Mouse (Mus musculus): ENCODE data around the gene Gm13199. TPM values are rescaled to one million over a fixed set of nuclear protein-coding genes. Genes with fewer than 3 reads are reported as not detected.

Gene Gm13199
- 1.1 and 1.4 TPM in 2 replicates for polyA plus RNA-seq (2015; fragmentation: Nextera tagmentation; extraction: Ambion mirVana)

GRCm38 (mm10) chr2:5862834-5863233 is at the start of gene Gm13199:
TSS of gene Gm13199 (minus strand) at chr2:5862934.
- H3K27ac ChIP-seq: no peak within 1 kb of the TSS
- no peaks in the 10 kb centered on the region for H3K9me3 ChIP-seq
- H3K36me3 ChIP-seq (replicated peaks): peaks cover 18% of the 10 kb centered on the region
- no peak within 1 kb of the TSS for H3K4me2 ChIP-seq
- ATAC-seq (replicated peaks): no peak
- H3K9ac ChIP-seq: no peak within 1 kb of the TSS
- H3K4me3 ChIP-seq: no peak within 1 kb of the TSS
- H3K27me3 ChIP-seq (replicated peaks): no peaks in the 10 kb centered on the region
- H3K4me1 ChIP-seq: no peaks in the 10 kb centered on the region
- 93% methylated on average over 3 of the region's 3 CpGs for whole genome bisulfite sequencing

DNA sequence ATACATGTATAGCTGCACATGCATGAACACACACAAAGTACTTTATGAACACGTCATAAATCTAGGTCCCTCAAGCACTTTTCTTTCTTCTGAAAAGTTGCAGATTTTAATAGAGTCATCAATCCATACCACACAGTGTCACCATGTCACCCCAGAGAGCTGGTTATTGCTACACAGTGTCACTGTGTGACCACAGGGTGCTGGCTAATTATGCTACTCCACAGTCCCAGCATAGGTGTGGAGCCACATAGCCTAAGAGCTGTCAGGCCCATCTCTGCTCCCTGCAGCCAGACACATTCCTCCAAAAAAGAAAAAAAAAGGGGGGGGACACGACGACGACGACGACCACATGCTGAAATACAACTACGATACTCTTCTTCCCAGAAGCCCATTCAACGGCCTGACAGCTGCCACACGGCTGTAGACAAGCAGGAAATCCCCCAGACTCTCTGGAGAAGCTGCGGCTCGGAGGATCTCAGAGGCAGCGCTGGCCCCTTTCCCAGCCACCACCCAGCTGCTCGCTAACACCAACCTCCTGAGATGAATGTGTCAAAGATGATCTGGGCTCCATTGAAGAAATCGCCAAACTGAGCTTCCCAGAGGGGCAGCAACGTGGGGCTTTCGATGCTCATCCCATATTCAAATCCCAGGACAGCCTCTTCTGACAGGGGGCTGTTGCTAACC is 48.7 kb upstream of the Gm13199 start:
- Histone ChIP-seq H3K4me2 (no peak overlapping the region), H3K4me3 (no peak overlapping the region), H3K36me3 (replicated peaks) (no peaks in the 10 kb centered on the region; the same call in 1 of the 2 replicates), H3K9me3 (no peaks in the 10 kb centered on the region), H3K27ac (no peak overlapping the region), H3K4me1 (no peaks in the 10 kb centered on the region), H3K27me3 (replicated peaks) (no peaks in the 10 kb centered on the region), H3K9ac (no peak overlapping the region)
- ATAC-seq (replicated peaks): 0 out of 2 replicates have a peak, but pooled peaks have one; percentile 48
- WGBS: 38% methylated on average over 16 of the region's 16 CpGs

GRCm38 (mm10) chr2:5906625-5907024 is 43.9 kb upstream of the Gm13199 start:
- H3K27ac ChIP-seq: no peak overlapping the region
- no peaks in the 10 kb centered on the region for H3K9me3 ChIP-seq
- no peaks in the 10 kb centered on the region for H3K27me3 ChIP-seq (replicated peaks)
- no peak overlapping the region for H3K4me3 ChIP-seq
- H3K9ac ChIP-seq: no peak overlapping the region
- peaks cover 6% of the 10 kb centered on the region; the same call in 1 of the 2 replicates for H3K36me3 ChIP-seq (replicated peaks)
- ATAC-seq (replicated peaks): no peak
- no peak overlapping the region for H3K4me2 ChIP-seq
- 52% methylated on average over 3 of the region's 3 CpGs for WGBS
- H3K4me1 ChIP-seq: no peaks in the 10 kb centered on the region

DNA sequence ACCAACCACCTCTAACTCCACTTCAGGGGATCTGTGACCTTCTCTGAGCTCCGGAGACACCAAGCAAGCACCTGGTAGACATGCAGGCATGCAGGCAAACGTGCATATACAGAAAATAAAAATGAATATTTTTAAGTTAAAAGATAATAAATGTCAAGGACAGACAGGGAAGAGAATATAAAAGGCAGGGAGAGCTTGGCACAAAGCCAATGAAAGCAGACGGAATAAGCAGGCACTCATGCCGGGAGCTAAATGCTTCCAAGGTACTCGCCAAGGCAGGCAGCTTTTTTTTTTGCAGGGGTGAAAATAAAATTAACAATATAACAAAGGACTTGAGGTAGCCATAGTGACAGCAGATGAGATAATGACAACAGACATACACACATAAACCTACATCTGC is 43.4 kb upstream of the Gm13199 start:
- no peaks in the 10 kb centered on the region for H3K9me3 ChIP-seq
- WGBS: 46% methylated on average over 5 of the region's 5 CpGs
- ATAC-seq (replicated peaks): no peak
- H3K27me3 ChIP-seq (replicated peaks): no peaks in the 10 kb centered on the region
- peaks cover 6% of the 10 kb centered on the region; the same call in 1 of the 2 replicates for H3K36me3 ChIP-seq (replicated peaks)
- no peaks in the 10 kb centered on the region for H3K4me1 ChIP-seq
- no peak overlapping the region for H3K4me3 ChIP-seq
- H3K4me2 ChIP-seq: no peak overlapping the region
- no peak overlapping the region for H3K27ac ChIP-seq
- no peak overlapping the region for H3K9ac ChIP-seq

DNA sequence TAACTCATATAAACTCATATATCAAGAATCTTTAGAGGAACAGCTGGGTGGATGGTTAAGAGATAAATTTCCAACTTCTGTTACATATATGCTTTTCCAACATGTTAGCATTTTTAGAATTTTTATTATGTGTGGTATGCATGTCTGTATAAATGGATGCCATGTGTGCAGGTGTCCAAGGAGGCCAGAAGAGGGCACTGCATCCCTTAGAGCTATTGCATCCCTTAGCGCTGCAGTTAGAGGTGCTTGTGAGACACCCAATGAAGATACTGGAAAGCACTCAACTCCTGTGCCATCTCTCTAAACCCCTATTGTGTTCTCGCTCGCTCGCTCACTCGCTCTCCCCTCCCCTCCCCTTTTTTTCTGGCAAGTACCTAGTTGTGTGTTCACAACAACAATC is 37.4 kb upstream of the Gm13199 start:
- no peaks in the 10 kb centered on the region for H3K9me3 ChIP-seq
- 58% methylated on average over 5 of the region's 5 CpGs for WGBS
- H3K4me3 ChIP-seq: no peak overlapping the region
- peaks cover 16% of the 10 kb centered on the region; the same call in 1 of the 2 replicates for H3K36me3 ChIP-seq (replicated peaks)
- no peak overlapping the region for H3K4me2 ChIP-seq
- no peak overlapping the region for H3K27ac ChIP-seq
- H3K9ac ChIP-seq: no peak overlapping the region
- H3K4me1 ChIP-seq: no peaks in the 10 kb centered on the region
- ATAC-seq (replicated peaks): no peak
- no peaks in the 10 kb centered on the region for H3K27me3 ChIP-seq (replicated peaks)

DNA sequence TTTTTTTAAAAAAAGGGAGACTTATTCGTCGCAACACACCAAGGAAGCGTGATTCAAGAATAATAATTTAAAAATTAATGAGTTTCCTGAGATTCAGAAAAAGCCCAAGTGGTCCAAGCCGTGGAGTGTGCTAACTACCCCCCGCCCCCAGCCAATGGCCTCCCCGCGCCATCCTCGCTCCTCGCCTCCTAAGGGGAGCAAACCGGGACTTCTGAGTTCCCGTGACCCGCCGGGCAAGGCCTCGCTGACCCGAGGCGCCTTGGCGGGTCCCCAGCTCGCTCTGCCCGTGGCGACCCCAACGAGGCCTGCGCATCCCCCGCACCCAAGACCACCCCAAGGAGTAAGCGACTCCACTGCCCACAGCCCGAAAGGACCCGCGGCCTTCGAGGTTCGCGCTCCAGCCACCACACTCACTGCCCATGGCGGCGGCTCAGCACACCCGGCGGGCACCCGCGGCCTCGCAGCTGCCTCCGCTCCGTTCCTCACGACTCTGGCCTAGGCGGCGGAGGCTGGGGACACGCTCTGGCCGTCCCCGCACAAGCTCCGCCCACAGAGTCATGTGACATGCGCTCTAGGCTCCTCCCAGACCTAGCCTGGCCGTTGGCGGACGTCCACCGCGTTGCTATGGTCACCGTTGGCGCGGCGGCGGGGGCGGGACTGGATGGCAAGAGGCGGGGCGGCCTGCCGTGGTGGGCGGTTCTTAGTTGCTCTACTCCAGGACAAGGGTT is 32.3 kb upstream of the Gm13199 start, which contains the start of gene Sec61a2:
Gene Sec61a2, minus strand, starts transcription at position 590 of the 728 bp plus-strand sequence.
- peak within 1 kb of the TSS; percentile 53 for H3K4me2 ChIP-seq
- H3K9me3 ChIP-seq: no peaks in the 10 kb centered on the region
- H3K4me3 ChIP-seq: peak within 1 kb of the TSS; percentile 83
- peaks cover 11% of the 10 kb centered on the region for H3K4me1 ChIP-seq
- peak; percentile 99 for ATAC-seq (replicated peaks)
- peaks cover 9% of the 10 kb centered on the region; the same call in 1 of the 2 replicates for H3K36me3 ChIP-seq (replicated peaks)
- H3K27ac ChIP-seq: peak within 1 kb of the TSS; percentile 82
- H3K9ac ChIP-seq: peak within 1 kb of the TSS; percentile 90
- no peaks in the 10 kb centered on the region for H3K27me3 ChIP-seq (replicated peaks)
- WGBS: under 1% methylated on average over 62 of the region's 62 CpGs

DNA sequence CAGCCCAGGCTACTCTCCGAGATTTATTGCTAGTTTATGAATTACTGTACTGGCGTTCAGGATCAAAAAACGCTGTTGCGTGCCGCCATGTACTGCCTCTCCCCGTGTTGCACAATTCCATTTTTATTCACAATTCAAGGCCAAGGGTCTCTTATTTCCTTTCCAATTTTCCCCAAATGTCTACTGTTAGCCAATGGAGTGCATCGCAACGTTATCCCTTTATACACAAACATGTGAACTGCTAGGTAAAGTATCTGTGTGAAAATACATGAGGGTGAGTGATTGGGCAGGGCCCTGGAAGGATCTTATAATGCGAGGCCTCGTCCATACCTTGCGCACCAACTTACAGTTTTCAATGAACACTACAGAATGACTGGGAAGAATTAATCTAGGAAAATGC is 31.6 kb upstream of the Gm13199 start:
- Histone ChIP-seq H3K9ac (peak overlapping the region; percentile 90; the same call in 1 of the 2 replicates), H3K4me1 (peaks cover 11% of the 10 kb centered on the region), H3K9me3 (no peaks in the 10 kb centered on the region), H3K4me3 (peak overlapping the region; percentile 83), H3K27ac (no peak overlapping the region), H3K27me3 (replicated peaks) (no peaks in the 10 kb centered on the region), H3K36me3 (replicated peaks) (peaks cover 9% of the 10 kb centered on the region; the same call in 1 of the 2 replicates), H3K4me2 (peak overlapping the region; percentile 53)
- peak; percentile 30 for ATAC-seq (replicated peaks)
- 51% methylated on average over 11 of the region's 11 CpGs for WGBS

GRCm38 (mm10) chr2:5889412-5889811 is 26.7 kb upstream of the Gm13199 start:
- no peak for ATAC-seq (replicated peaks)
- 72% methylated on average over 2 of the region's 2 CpGs for WGBS
- H3K27ac ChIP-seq: no peak overlapping the region
- no peak overlapping the region for H3K4me3 ChIP-seq
- no peaks in the 10 kb centered on the region for H3K9me3 ChIP-seq
- peaks cover 16% of the 10 kb centered on the region for H3K36me3 ChIP-seq (replicated peaks)
- H3K4me2 ChIP-seq: no peak overlapping the region
- no peak overlapping the region for H3K9ac ChIP-seq
- H3K27me3 ChIP-seq (replicated peaks): no peaks in the 10 kb centered on the region
- H3K4me1 ChIP-seq: peaks cover 11% of the 10 kb centered on the region

DNA sequence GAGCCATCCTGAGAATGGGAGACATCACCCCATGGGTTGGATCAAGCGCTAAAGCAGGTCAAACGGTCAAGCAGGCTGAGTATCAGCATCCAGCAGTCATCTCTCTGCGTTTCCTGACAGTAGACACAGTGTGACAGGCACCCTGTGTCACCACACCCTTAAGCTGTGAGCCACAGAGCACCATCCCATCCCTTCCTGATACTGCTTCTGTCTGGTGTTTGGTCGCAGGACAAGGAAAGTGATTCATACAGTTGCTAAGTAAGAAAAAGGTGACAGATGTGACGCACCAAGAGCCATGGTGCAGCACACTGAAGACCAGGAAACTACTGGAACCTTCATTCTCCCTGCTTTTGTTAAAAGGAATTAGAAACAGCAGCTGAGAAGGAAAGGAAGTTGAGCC is 26.1 kb upstream of the Gm13199 start:
- Histone ChIP-seq H3K27ac (no peak overlapping the region), H3K4me3 (no peak overlapping the region), H3K36me3 (replicated peaks) (peaks cover 16% of the 10 kb centered on the region), H3K27me3 (replicated peaks) (no peaks in the 10 kb centered on the region), H3K9me3 (no peaks in the 10 kb centered on the region), H3K4me1 (peaks cover 7% of the 10 kb centered on the region), H3K4me2 (no peak overlapping the region), H3K9ac (no peak overlapping the region)
- WGBS: 86% methylated on average over 5 of the region's 5 CpGs
- no peak for ATAC-seq (replicated peaks)

DNA sequence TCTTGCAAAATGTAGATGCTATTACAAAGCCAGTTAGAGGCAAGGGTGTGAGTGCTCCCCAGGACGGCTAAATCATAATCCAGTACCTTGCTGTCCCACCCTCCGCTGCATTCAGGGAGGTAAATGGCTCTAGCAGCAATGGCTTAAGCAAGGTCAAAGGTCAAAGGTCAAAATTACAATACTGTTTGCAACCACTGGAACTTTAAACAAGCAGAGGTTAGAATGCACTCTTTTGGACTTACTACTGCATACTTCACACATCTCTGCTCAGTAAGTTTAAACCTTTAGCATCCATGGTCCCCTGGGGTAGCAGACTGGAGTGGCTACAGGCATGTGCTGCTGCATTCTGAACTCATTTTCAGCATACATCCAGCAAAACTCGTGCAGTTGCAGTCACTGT is 14.7 kb upstream of the Gm13199 start:
- Histone ChIP-seq H3K9ac (no peak overlapping the region), H3K4me3 (no peak overlapping the region), H3K27me3 (replicated peaks) (no peaks in the 10 kb centered on the region), H3K27ac (no peak overlapping the region), H3K4me1 (no peaks in the 10 kb centered on the region), H3K9me3 (no peaks in the 10 kb centered on the region), H3K4me2 (no peak overlapping the region), H3K36me3 (replicated peaks) (peaks cover 47% of the 10 kb centered on the region)
- ATAC-seq (replicated peaks): no peak
- WGBS: 74% methylated on average over 3 of the region's 3 CpGs

DNA sequence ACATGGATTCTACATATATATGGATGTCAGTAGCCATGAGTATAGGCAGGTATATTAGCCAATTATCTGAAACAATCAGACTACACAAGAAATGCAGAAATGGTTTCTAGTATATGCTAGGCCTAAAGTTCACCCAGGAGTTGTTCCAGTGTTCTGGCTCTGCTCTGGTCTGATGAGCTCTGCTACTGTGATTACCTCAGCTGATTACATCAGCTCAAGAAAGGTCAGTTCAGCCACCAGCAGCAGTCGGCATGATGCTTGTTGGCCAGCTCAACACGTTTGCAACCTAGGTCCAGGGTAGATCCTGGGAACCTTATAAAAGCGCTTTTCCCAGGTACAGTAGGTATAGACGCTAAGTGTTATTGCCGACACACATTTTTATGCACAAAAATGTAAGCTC is 7.0 kb upstream of the Gm13199 start:
- no peaks in the 10 kb centered on the region for H3K4me1 ChIP-seq
- H3K9ac ChIP-seq: no peak overlapping the region
- ATAC-seq (replicated peaks): no peak
- H3K9me3 ChIP-seq: no peaks in the 10 kb centered on the region
- no peak overlapping the region for H3K4me3 ChIP-seq
- no peaks in the 10 kb centered on the region for H3K27me3 ChIP-seq (replicated peaks)
- WGBS: 89% methylated on average over 5 of the region's 5 CpGs
- H3K27ac ChIP-seq: no peak overlapping the region
- no peak overlapping the region for H3K4me2 ChIP-seq
- peaks cover 37% of the 10 kb centered on the region for H3K36me3 ChIP-seq (replicated peaks)

DNA sequence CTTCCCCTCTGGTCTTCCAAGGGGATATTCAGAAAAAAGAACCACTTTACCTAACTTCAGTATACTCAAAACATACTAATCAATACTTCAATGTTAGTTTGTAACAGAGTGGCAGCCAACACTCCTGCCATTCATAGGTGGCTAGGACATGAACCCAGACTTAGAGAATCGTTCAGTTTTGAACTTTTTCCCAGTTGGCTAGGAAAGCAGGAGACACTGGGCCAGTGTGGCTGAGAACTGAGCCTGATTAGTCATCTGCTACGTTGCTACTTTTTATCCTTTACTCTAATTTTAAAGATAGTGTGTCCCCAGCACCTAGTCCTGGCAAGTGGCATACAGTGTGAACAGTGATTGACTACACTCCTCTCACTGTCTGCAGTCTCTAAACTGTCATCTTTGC is 4.9 kb upstream of the Gm13199 start:
- WGBS: 90% methylated on average over 2 of the region's 2 CpGs
- H3K36me3 ChIP-seq (replicated peaks): peaks cover 23% of the 10 kb centered on the region
- H3K4me1 ChIP-seq: no peaks in the 10 kb centered on the region
- no peak overlapping the region for H3K4me2 ChIP-seq
- no peak overlapping the region for H3K4me3 ChIP-seq
- H3K27ac ChIP-seq: no peak overlapping the region
- H3K9me3 ChIP-seq: no peaks in the 10 kb centered on the region
- no peaks in the 10 kb centered on the region for H3K27me3 ChIP-seq (replicated peaks)
- no peak for ATAC-seq (replicated peaks)
- no peak overlapping the region for H3K9ac ChIP-seq

Data from midbrain, embryonic 15.5 days (tissue).